Mouse (Mus musculus): Measurements from ENCODE around the gene Prss57. TPM values are rescaled to one million over a fixed set of nuclear protein-coding genes. Genes with fewer than 3 reads are reported as not detected.
A peak's percentile ranks its signal among the peaks of the same experiment; 100 is the strongest.
"Not testable (repeated sequence)": the region's sequence is repeated elsewhere in the genome, so short reads cannot be mapped to it uniquely, and the experiment has no call there.

Gene Prss57
- total RNA-seq, 4 experiments from 2014 or later: 0.13 to 0.38 TPM; not detected in 2

DNA sequence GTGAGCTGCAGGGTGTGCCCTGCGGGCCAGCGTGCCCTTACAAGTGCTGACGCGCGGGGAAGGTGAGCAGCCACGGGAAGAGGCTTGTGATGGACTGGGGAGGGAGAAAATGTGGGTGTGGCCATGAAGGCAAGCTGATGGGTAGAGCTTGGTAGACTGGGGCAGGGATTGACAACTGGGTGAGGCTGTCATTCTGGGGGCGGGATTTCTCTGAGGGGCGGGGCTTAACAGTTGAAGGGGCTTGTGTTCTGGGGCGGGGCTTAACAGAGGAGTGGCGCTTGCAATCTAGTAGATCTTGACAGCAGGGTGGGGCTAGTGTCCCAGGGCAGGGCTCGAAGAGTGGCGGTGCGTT, 10.1 kb downstream of the Prss57 start:
- DNase-seq: no peak

GRCm38 (mm10) chr10:79779784-79780663, 10.7 kb downstream of the Prss57 start:
- peak; percentile 97 for DNase-seq

- no peak for DNase-seq
These were observed 11.6 kb downstream of the Prss57 start for GRCm38 (mm10) chr10:79779193-79779592.

DNA sequence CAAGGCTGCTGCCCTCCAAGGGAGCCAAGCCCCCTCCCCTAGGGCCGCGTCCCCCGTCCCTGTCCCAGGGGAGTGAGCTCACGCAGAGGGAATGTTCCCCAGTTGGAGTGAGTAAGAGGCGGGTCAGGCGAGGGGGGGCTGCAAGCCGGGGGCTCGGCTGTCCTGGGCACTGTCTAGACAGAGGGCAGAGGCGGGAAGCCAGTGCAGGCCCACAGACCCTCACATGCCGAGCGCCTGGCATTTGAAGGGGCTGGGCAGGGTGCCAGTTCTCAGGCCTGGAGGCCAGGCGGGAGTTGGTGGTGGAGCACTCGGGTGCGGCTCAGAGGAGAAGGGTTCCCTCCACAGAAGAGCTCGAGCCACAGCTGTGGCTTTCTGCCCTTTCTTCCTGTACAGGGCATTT, 12.8 kb downstream of the Prss57 start:
- DNase-seq: no peak

DNA sequence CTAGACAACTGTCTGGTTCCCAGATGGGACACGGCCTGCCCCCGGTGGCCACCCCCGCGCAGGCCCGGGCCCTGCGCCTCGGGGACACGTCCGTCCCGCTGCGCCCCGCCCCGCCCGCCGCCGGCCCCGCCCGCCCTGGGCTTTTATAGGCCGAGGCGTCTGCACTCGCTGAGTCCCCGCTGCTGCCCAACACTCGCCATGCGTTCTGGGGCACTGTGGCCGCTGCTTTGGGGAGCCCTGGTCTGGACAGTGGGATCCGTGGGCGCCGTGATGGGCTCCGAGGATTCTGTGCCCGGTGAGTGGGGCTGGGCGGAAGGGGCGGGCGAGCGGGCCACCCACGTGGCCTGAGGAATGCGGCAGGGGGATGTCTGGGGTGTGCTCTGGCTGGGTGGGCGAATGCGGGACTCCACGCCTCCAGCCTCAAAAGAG, 13.6 kb downstream of the Prss57 start, which contains the start of gene Fstl3:
Gene Fstl3 (plus strand): TSS at position 170 of the 429 bp plus-strand sequence.
- no peak for DNase-seq

- no peak for DNase-seq
These were observed 16.1 kb downstream of the Prss57 start for GRCm38 (mm10) chr10:79774486-79775279.

- no peak for DNase-seq
These were observed 17.6 kb downstream of the Prss57 start for GRCm38 (mm10) chr10:79773208-79773607.

- DNase-seq: no peak
These were observed 18.4 kb downstream of the Prss57 start for GRCm38 (mm10) chr10:79772320-79772719.

DNA sequence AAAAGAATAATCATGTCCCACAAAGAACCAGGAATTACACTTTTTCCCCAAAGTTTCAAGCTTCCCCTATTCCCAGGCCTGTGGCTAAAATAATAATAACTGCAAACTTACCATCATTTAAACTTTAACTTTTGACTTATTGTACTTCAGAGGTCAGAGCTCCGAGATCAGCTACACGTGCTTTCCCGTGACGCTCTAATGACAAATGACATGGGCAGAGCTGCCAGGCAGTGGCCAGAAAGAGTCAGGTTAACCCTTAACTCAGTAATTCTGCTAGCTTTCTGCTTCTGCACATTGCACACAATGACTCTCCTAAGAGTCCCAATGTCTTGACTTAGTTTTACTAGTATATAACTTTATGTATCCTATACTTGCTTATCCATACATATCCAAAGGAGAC, 21.4 kb downstream of the Prss57 start:
- no peak for DNase-seq

DNA sequence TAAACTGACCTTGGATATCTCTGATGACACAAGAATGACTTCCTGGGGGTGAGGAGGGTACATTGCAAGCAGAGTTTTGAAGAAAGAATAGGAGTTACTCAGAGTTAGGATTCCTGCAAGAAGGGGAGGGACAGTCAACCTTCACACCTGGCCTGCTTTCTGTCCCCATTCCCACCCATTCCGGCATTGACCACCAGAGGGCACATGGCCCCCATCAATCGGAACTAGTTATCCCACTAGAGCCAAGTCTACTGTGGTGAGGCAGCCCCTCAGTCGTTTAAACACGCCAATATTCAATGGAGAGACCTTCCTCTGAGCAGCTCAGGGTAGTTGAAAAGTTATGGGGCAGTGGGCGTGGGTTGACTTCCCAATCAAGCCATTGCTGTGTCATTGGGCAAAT, 22.4 kb downstream of the Prss57 start:
- DNase-seq: no peak

DNA sequence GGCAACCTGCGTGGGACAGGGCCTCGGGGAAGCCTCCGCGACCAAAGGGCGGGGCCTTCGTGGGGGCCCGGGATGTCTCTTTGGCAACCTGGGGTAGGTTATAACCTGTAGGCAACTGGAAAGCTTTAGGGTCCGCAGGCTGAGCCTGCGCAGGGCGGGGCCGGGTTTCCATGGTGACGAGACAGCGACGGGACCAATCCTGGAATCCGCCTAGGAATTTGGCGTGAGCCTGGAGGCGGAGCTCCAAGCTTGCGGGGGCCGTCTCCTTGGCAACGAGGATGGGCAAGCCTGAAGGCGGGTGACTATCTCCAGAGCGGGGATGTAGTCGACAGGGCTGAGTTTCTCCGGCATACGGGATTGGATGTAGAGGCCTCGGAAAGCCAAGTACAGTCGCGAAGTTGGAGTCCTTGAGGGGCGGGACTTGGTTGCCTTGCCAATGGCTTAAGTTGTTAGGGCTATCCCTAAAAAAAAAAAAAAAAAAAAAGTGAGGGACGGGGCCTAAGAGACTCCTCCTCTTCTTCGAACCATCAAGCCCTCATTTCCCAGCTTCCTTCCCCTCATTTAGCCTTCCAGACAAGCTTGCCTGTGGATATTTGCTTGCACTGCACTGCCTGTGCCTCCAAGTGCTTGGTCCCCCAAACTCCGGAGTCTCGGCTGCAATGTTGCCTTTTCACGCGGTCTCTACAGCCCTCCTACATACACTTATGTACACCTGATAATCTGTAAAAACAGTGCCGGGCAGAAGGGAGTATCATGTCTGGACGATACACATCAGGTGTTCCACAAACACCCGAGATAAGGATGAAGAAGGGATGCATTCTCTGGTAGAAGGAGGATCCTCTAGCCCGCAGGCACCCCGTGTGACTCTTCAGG, 23.2 kb downstream of the Prss57 start:
- peak; percentile 92 for DNase-seq

DNA sequence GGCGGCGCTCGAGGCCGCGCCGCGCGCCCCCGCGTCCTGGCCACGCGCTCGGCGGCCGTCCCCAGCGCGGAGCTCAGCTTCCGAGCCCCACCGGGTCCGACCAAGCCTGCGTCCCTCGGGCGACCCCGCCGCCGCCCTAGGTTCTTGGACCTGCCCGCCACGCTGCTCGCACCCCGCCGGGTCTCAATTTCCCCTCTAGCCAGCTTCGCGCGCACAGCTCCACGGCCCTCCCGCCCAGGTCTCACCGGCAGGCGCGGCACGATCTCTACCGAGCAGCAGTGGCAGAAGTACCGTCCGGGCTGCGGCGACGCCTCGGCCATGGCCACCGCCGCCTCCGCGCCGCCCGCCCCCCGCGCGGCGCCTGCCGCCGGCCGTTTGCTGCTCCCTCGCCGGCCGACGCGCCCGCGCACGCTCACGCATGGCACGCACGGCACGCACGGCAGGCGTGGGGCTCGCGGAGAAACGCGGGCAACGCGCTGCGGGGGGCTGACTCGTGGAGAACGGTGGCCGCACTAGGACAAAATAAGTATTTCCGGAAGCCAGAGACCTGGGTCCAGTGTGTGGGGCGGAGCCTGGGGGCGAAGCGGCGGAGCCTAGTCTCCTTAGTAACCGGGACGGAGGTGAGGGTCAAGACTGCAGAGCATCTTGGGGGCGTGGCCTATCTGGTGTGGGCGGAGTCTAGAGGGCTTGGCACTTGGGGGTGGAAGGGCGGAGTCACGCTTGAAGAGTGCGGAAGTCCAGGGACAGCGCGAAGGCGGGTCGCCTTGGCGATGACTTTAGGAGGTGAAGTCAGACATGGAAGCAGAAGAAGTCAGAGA, 24.0 kb downstream of the Prss57 start, which contains the start of gene Rnf126:
Gene Rnf126 (minus strand): TSS at position 445 of the 818 bp plus-strand sequence.
- DNase-seq: peak; percentile 100

- no peak for DNase-seq
These were observed 24.7 kb downstream of the Prss57 start for GRCm38 (mm10) chr10:79766001-79766507.

DNA sequence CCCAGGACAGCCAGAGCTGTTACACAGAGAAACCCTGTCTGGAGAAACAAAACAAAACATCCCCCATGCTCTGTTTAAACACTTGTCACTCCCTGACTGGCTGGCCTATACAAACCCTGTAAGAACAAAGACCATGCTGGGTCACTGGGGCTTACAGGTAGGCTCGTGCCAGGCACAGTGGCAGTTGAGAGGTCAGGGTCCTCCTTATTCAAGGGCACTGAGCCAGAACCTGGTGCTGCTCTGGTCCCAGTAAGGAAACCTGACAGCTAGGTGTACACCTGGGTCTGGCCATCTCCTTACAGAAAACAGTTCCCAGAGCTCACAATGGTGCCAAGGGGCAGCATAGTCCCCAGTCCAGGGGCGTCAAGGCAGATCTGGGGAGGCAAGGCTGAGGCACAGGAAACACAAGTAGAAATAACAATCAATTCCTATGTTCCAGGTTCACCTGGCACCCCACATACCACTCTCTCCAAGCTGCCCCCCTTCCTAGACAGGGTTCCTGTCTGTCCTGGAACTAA, 25.5 kb downstream of the Prss57 start:
- DNase-seq: no peak

DNA sequence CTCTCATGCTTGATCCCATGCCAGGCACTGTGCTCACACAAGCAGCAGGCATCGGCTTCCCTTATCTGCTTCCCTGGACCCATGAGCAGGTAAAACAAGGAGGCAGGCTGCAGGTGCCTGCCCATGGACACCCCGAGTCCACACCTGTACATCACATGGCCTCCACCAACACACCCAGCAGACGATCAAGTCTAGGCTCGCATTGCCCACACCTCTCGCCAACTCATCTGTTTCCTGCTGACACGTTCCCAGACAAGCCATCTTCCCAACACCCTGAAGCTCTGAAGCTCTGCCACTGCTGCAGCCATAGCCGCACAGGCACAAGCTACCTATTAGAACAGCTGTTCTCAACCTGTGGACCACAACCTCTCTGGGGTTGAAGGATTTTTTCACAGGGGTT, 26.5 kb downstream of the Prss57 start:
- DNase-seq: no peak

DNA sequence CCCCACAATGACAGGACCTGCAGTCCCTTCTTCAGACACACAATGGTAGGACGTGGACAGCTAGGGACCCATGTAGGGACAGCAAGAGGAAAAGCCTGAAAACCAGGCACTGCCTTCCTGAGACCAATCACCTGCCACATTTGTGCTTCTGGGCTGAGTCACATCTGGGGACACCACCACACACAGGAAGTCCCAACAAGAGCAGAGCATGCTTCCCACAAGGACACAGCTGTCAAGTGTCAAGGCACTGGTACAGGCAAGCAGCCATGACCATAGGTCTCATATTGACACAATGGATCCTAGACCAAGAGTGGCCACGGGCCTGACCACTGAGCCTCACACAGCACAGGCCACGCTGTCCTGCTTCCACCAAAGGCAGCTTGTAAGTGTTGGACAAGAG, 27.9 kb downstream of the Prss57 start:
- no peak for DNase-seq

GRCm38 (mm10) chr10:79760603-79761143, 30.1 kb downstream of the Prss57 start:
- DNase-seq: no peak

DNA sequence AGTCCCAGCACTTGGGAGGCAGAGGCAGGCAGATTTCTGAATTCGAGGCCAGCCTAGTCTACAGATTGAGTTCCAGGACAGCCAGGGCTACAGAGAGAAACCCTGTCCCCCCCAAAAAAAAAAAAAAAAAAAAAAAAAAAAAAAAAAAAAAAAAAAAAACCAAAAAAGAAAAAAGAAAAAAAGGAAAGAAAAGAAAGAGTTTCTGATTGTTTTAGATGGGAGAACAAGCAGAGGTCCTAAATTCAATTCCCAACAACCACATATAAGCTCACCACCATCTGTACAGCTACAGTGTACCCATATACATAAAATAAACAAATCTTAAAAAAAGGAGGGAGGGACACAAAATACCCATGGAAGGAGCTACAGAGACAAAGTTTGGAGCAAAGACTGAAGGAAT, 31.1 kb downstream of the Prss57 start:
- not testable (repeated sequence) for DNase-seq

DNA sequence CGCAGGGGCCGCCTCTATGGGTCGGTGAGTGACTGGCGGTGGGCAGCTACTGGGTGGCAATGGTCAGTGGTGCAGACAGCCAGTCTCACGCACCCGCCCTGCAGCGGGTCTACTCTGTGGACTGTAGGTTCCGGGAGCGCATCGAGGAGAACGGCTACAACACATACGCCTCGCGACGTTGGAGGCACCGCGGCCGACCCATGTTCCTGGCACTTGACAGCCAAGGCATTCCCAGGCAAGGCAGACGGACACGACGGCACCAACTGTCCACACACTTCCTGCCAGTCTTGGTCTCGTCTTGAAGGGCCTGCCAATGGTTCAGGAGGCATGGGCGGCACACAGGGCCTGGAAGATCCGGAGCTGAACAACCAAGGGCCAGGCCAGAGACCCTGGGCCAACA, 34.1 kb downstream of the Prss57 start:
- DNase-seq: no peak

DNA sequence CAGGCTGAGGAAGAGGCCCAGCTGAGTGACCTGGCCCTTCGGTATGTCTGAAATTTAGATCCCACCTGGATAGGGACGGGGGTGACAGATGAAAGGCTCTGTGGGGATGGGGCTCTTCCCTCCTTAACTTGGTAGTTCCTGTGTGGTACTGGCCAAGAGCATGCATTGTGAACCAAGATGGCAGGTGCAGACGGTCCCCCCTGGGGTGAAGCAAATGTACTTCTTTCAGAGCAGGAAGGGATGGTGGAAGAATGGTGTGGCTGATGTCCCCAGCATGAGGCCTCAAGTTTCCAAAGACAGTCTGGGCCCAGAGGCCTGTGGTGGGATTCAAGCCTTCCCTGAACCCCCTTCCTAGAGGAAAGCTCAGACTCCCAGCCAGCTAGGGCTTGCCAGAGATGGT, 34.9 kb downstream of the Prss57 start:
- no peak for DNase-seq
